Mouse (Mus musculus) stomach, embryonic 15.5 days (tissue): ENCODE data around the gene Dnm3. TPM values are rescaled to one million over a fixed set of nuclear protein-coding genes. Genes with fewer than 3 reads are reported as not detected.

Experiments
- ATAC-seq: fragments of 200-750 bp; cut with Nextera tagmentation; 2 replicates; pipeline ENCODE4 v1.8.0; 2017; ENCODE audit warnings: low read depth, moderate number of reproducible peaks, moderate TSS enrichment; ENCODE audit not compliant: insufficient read depth, low FRiP score
- H3K27ac ChIP-seq: fragments of 300-500 bp; sonication (generic); 2 replicates; pipeline ENCODE4 v1.5.1; 2015; ENCODE audit warnings: mild to moderate bottlenecking, inconsistent platforms
- H3K27me3 ChIP-seq: fragments of 300-500 bp; sonication (generic); replicated peaks from 2 replicates; pipeline ENCODE4 v1.6.1; 2015; ENCODE audit warnings: inconsistent platforms
- H3K36me3 ChIP-seq: fragments of 300-500 bp; sonication (generic); 2 replicates; pipeline ENCODE4 v1.6.1; 2015; ENCODE audit warnings: inconsistent platforms
- H3K4me1 ChIP-seq: fragments of 300-500 bp; sonication (generic); 2 replicates; pipeline ENCODE4 v1.6.1; 2015; ENCODE audit warnings: inconsistent platforms
- H3K4me2 ChIP-seq: fragments of 300-500 bp; sonication (generic); 2 replicates; pipeline ENCODE4 v1.6.1; 2015; ENCODE audit warnings: mild to moderate bottlenecking, inconsistent platforms
- H3K4me3 ChIP-seq: fragments of 300-500 bp; sonication (generic); replicated peaks from 2 replicates; pipeline ENCODE4 v1.5.1; 2015; ENCODE audit warnings: inconsistent platforms
- H3K9ac ChIP-seq: fragments of 300-500 bp; sonication (generic); 2 replicates; pipeline ENCODE4 v1.6.1; 2015; ENCODE audit warnings: inconsistent platforms
- H3K9me3 ChIP-seq: fragments of 300-500 bp; sonication (generic); 2 replicates; pipeline ENCODE4 v1.6.1; 2016; ENCODE audit warnings: inconsistent platforms
- WGBS: fragments of 180-500 bp; shearing (Covaris S2); methylation state at CpG from one replicate; pipeline ENCODE4 v1.1.7; 2015; 5-methylcytosine and 5-hydroxymethylcytosine counted together
- polyA plus RNA-seq: library from polyadenylated mRNA; unstranded; fragments of >200 nt; fragmentation: Nextera tagmentation; extraction: Ambion mirVana; gene quantifications from 2 replicates; pipeline ENCODE4 v1.2.1, GENCODE M21; 2015

The Dnm3 gene
- polyA plus RNA-seq, 1 experiment from 2014 or later = 6.0 TPM

- 92% methylated on average over 11 of the region's 11 CpGs for WGBS
- Histone ChIP-seq H3K27ac (no peak overlapping the region), H3K9me3 (no peaks in the 10 kb centered on the region), H3K27me3 (no peaks in the 10 kb centered on the region), H3K4me2 (no peak overlapping the region), H3K4me3 (no peak overlapping the region), H3K4me1 (no peaks in the 10 kb centered on the region), H3K36me3 (no peaks in the 10 kb centered on the region), H3K9ac (no peak overlapping the region)
- no peak for ATAC-seq
Measured at GRCm38 (mm10) chr1:162274674-162275248, 203.1 kb downstream of the Dnm3 start.

DNA sequence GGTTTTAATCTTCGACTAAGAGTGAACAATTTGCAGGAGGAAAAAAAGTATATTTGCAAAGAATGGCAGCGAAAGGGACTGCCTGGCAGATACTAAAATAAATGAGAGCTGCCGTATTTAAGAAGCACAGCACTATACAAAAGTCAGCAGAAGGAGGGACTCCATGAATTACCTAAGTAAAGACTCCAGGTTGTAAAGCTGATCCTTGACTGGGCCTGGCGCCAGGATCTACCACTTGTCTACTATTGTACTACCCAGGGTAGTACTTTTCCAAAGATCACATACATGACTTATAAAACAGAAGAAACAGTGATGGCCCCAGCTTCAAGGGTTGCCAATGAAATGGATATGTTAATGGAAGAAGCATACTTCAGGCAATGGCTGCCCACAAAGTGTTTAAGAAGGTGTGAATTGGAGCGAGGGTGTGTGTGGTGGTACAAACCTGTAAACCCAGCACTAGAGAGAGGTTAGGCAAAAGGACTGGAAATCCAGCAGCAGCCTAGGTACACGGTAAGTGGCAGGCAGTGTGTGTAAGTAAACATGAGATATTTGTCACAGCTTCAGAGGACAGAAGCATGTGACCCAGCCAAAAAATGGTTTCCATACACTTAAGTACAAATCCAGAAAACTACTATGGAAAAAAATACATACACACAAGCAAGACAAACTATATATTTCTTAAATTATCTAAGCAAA lies 220.8 kb downstream of the Dnm3 start:
- no peak for ATAC-seq
- Histone ChIP-seq H3K4me3 (no peak overlapping the region), H3K4me2 (no peak overlapping the region), H3K9ac (no peak overlapping the region), H3K4me1 (0 out of 2 replicates have a peak, but pooled peaks cover 3% of the 10 kb centered on the region), H3K9me3 (no peaks in the 10 kb centered on the region), H3K36me3 (no peaks in the 10 kb centered on the region), H3K27ac (no peak overlapping the region), H3K27me3 (no peaks in the 10 kb centered on the region)
- WGBS = 59% methylated on average over 6 of the region's 6 CpGs

DNA sequence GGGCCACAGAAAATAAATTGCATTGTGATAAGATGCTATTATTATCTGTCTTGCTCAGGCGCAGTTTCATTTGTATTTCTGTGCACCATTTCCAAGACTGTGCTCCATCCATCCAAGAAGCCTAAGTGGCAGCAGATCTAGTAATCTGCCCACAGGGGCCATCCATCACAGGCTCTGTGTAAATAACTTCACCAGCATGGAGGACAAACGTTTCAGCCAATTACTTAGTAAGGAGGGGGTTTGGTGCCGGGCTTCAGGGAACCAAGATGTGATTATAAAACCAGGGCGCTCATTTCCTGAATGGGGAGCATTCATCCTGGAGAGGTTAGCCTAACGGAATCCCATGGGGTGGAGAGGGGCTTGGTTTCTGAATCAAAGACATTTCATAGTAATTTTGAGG lies 222.9 kb downstream of the Dnm3 start:
- H3K27me3 ChIP-seq = no peaks in the 10 kb centered on the region
- no peak for ATAC-seq
- H3K4me2 ChIP-seq = no peak overlapping the region
- H3K36me3 ChIP-seq = no peaks in the 10 kb centered on the region
- WGBS = 24% methylated on average over 5 of the region's 5 CpGs
- no peak overlapping the region for H3K4me3 ChIP-seq
- H3K4me1 ChIP-seq = 0 out of 2 replicates have a peak, but pooled peaks cover 3% of the 10 kb centered on the region
- no peak overlapping the region for H3K27ac ChIP-seq
- no peaks in the 10 kb centered on the region for H3K9me3 ChIP-seq
- H3K9ac ChIP-seq = no peak overlapping the region

DNA sequence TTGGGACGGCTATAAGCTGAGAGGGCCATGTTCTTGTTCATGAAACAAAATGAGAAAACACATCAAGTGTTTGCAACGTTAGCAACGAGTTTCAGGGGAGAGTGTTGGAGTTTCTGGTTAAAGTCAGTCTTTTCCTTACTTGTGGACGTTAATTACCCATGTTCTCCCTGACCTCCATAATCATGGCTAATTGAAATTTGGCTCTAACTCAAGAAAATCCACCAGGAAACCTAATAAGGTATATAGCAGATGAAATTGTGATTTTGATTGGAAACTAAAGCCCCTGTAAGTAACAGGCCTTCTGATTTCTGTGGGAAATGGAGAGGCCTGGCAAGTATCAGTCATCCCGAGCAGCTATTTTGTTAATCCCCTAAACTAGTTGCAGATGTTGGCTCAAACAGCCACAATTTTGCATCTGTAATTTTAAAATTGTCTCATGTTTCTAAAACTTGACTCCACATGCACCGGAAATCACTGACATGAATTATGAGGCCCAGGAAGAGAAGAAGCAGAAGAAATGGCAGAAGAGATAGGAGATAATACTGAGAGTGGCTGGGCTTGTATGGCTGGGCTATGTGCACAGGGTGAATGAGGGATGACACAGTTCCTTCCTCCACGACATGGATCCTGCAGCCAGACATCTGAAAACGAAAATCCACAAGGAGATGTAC lies 223.7 kb downstream of the Dnm3 start:
- Histone ChIP-seq H3K9me3 (no peaks in the 10 kb centered on the region), H3K4me3 (no peak overlapping the region), H3K4me1 (0 out of 2 replicates have a peak, but pooled peaks cover 3% of the 10 kb centered on the region), H3K27ac (no peak overlapping the region), H3K36me3 (no peaks in the 10 kb centered on the region), H3K9ac (no peak overlapping the region), H3K4me2 (no peak overlapping the region), H3K27me3 (no peaks in the 10 kb centered on the region)
- WGBS = 35% methylated on average over 8 of the region's 8 CpGs
- no peak for ATAC-seq

DNA sequence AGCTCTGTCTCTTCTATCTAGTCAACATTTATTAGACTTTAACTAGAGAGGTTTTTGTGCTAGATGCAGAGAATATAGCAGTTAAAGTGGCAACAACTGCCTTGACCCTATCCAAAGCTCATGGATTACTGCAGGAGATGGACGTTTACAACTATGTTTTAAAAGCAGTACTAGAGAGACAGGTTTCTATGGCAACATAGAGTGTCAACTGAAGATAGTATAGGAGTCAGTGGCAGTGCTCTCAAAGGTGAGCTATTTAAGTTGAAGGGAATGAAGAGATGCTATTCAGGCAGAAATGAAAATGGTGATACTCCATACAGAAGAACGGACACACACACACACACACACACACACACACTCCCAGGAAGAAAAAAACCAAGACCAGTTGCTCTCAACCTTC lies 225.0 kb downstream of the Dnm3 start:
- H3K4me1 ChIP-seq = 0 out of 2 replicates have a peak, but pooled peaks cover 3% of the 10 kb centered on the region
- ATAC-seq = no peak
- no peak overlapping the region for H3K4me3 ChIP-seq
- H3K9ac ChIP-seq = no peak overlapping the region
- H3K36me3 ChIP-seq = no peaks in the 10 kb centered on the region
- H3K9me3 ChIP-seq = no peaks in the 10 kb centered on the region
- H3K27ac ChIP-seq = no peak overlapping the region
- H3K4me2 ChIP-seq = no peak overlapping the region
- 50% methylated on average over 2 of the region's 2 CpGs for WGBS
- H3K27me3 ChIP-seq = no peaks in the 10 kb centered on the region

- no peak overlapping the region for H3K27ac ChIP-seq
- no peaks in the 10 kb centered on the region for H3K4me1 ChIP-seq
- H3K9ac ChIP-seq = no peak overlapping the region
- no peaks in the 10 kb centered on the region for H3K9me3 ChIP-seq
- no peak overlapping the region for H3K4me2 ChIP-seq
- H3K27me3 ChIP-seq = no peaks in the 10 kb centered on the region
- 82% methylated on average over 5 of the region's 5 CpGs for WGBS
- H3K36me3 ChIP-seq = no peaks in the 10 kb centered on the region
- no peak for ATAC-seq
- H3K4me3 ChIP-seq = no peak overlapping the region
Measured at GRCm38 (mm10) chr1:162247216-162247615, 230.6 kb downstream of the Dnm3 start.

- Histone ChIP-seq H3K4me3 (no peak overlapping the region), H3K9ac (no peak overlapping the region), H3K9me3 (no peaks in the 10 kb centered on the region), H3K27ac (0 out of 2 replicates have a peak overlapping the region, but pooled peaks have one; percentile 9), H3K4me2 (no peak overlapping the region), H3K4me1 (no peaks in the 10 kb centered on the region), H3K36me3 (no peaks in the 10 kb centered on the region), H3K27me3 (no peaks in the 10 kb centered on the region)
- 30% methylated on average over 2 of the region's 2 CpGs for WGBS
- peak; percentile 60; the same call in 1 of the 2 replicates for ATAC-seq
Measured at GRCm38 (mm10) chr1:162243651-162243990, 234.2 kb downstream of the Dnm3 start.

DNA sequence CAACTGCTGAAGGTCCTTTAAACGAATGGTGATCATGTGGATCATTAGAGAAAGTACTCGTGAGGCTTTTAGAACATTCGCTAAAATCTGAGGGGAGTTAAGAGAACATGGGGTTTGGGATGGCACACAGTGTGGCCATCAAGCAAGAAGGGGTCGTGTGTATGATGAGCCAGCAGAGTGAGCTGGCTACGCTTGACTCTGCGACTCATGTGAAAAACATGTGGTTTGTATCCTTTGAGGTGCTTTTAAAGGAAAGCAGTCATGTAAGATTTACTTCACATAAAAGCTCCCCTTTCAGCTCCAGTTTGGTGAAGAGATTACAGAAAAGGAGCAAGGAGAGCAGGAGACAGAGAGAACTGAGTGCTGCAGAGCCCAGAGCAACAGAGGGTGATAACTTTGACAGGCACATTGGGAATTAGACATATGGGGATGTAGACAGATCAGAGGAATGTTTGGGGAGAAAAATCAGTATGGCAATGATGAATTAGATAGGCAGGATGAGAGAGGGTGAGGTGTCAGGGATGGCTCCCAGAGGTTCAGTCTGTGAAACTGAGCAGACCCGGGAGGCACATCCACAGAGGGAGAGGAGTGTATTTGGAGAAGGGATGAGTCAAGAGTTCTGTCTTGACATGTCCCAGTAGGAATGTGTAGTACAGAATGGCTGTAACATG lies 234.7 kb downstream of the Dnm3 start:
- H3K36me3 ChIP-seq = no peaks in the 10 kb centered on the region
- no peaks in the 10 kb centered on the region for H3K4me1 ChIP-seq
- no peak overlapping the region for H3K9ac ChIP-seq
- no peaks in the 10 kb centered on the region for H3K9me3 ChIP-seq
- 43% methylated on average over 7 of the region's 7 CpGs for WGBS
- no peak overlapping the region for H3K4me2 ChIP-seq
- H3K27ac ChIP-seq = peak overlapping the region; percentile 31; the same call in 1 of the 2 replicates
- H3K4me3 ChIP-seq = no peak overlapping the region
- ATAC-seq = peak; percentile 47; the same call in 1 of the 2 replicates
- no peaks in the 10 kb centered on the region for H3K27me3 ChIP-seq

DNA sequence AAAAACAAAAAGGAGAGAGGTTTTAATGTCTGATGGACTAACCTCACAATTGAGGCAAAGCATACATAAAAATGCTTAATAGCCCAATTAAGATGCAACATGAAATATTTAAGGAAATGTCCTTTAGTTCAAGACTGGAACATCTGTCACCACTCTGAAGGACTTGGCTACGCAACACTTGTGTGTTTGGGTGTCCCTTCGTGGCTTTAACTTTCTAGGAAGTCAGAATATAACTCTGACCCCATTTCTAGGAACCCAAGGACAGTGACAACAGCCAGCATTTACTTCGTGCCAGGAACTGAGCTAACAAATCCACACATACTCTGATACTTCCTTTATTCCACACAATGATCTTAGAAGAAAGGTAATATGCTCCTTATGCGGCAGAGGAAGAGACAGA lies 237.1 kb downstream of the Dnm3 start:
- no peak overlapping the region for H3K27ac ChIP-seq
- H3K4me1 ChIP-seq = no peaks in the 10 kb centered on the region
- no peaks in the 10 kb centered on the region for H3K9me3 ChIP-seq
- WGBS = 75% methylated on average over 4 of the region's 4 CpGs
- H3K9ac ChIP-seq = no peak overlapping the region
- H3K27me3 ChIP-seq = no peaks in the 10 kb centered on the region
- H3K4me2 ChIP-seq = no peak overlapping the region
- H3K4me3 ChIP-seq = no peak overlapping the region
- no peak for ATAC-seq
- no peaks in the 10 kb centered on the region for H3K36me3 ChIP-seq

DNA sequence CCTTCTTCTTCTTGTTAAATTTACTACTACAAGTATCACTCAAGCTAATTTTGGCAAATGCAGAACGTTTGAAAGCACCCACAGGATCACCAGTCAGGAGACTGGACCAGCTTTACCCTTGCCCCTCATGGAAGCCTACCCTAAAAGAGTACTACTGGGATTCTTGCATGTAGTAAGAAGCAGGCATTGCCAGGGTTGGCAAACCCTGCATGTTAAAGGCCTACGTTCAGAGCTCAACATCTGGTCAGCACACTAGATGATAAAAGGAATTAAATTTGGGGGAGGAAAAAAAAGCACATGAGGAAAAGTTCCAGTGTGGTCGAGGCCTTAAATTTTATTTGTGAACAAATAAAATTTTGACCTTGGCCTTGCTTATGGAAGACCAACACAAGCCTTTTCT lies 239.2 kb downstream of the Dnm3 start:
- 54% methylated on average over 3 of the region's 3 CpGs for WGBS
- Histone ChIP-seq H3K9ac (no peak overlapping the region), H3K27me3 (no peaks in the 10 kb centered on the region), H3K4me2 (no peak overlapping the region), H3K9me3 (no peaks in the 10 kb centered on the region), H3K27ac (no peak overlapping the region), H3K4me3 (no peak overlapping the region), H3K4me1 (no peaks in the 10 kb centered on the region), H3K36me3 (no peaks in the 10 kb centered on the region)
- no peak for ATAC-seq

DNA sequence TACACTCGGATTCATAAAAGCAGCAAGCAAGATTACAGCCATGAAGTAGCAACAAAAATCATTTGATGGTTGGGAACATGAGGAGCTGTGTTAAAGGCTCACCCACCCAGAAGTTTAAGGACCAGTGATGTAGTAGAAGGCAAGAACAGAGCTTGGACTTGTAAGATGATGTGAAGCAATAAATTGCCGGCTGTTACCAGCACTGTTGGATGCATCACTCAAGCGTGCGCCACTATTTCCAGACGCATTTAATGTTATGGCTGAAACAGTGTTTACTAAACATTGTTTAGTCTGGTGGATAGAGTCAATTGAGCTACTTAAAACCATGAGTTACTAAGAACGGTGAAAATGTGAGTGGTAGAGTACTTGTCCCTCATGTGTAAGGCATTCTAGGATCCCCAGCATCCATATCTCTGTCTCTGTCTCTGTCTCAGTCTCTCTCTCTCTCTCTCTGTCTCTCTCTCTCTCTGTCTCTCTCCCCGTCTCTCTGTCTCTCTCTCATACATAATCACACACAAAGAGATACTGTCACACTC lies 241.1 kb downstream of the Dnm3 start:
- Histone ChIP-seq H3K27ac (no peak overlapping the region), H3K9ac (no peak overlapping the region), H3K4me2 (no peak overlapping the region), H3K4me3 (no peak overlapping the region), H3K36me3 (no peaks in the 10 kb centered on the region), H3K4me1 (no peaks in the 10 kb centered on the region), H3K27me3 (no peaks in the 10 kb centered on the region), H3K9me3 (no peaks in the 10 kb centered on the region)
- 61% methylated on average over 7 of the region's 7 CpGs for WGBS
- no peak for ATAC-seq
